Mouse (Mus musculus): ENCODE measurements around the gene Zdhhc16. TPM values are rescaled to one million over a fixed set of nuclear protein-coding genes. Genes with fewer than 3 reads are reported as not detected.

Gene Zdhhc16
- total RNA-seq (2021): 10 to 100 TPM; 67.6 to 72.9 TPM

DNA sequence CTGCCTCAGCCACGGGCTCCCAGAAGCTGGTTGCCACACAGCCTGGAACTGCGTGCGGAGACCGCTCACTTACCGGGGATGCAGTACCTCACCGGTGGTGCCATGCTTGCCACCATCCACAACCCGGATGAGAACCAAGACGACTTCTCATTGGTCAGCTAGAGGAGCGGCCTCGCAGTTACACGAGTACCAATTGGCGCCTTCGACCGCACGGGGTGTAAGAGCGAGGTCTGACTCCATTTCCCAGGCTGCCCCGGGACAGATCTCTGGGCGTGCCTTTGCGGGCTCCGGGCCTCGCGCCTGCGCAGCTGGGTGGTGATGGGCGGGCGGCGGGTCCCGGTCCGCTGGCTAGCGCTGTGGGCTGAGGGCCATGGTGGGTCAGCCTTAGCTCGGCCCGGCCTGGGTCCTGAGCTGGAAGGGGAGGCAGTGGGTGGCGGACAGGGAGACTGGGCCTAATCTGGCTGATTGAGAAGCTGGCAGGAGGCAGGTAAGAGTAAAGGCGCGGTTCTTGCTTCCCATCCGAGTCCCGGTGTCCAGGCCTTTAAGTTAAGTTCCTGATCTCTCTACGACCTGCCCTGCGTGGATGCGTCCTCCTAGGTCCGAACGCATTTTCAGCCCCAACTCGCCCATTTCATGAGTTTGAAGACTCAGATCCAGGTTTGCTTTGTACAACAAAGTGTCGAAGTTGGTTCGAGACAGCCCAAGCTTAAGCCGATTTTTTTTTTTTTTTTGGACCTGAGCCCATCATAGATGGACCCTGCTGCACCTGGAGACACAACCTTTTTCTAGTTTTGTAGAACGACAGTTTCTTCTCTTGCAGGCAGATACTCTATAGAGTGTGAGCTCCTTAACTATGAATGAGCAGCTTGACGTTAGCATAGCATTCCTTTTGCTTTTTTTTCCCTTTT, at the start of gene Zdhhc16, which contains the start of gene Exosc1:
Gene Zdhhc16 (plus strand): TSS at position 302 of the 908 bp plus-strand sequence.
Gene Exosc1 (minus strand): TSS at position 245 of the 908 bp plus-strand sequence.
- peak; percentile 98 for DNase-seq
- intact Hi-C loops (cut with DNase I): no loop called here

DNA sequence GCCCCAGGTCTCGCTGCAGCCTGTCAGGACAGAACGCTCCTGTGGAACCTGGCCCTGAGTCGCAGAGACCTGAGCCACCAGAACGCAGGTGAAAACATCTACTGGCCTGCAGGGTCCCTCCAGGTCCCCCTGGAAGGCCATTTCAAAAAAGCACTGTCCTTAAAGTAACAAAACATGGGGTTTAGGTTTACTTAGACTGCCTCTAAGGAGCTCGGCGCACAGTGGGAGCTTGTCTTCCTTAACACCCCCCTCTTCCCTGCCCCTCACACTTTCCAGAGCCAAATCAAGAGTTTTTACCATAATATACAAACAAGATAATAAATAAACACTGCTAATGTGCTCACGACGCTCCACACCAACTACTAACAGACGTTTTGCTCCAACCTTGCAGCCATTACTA, 49.4 kb upstream of the Zdhhc16 start:
- intact Hi-C loops (cut with DNase I): no loop called here
- DNase-seq: no peak

GRCm38 (mm10) chr19:41888191-41888590, 45.1 kb upstream of the Zdhhc16 start:
- intact Hi-C loops (cut with DNase I): no loop called here
- DNase-seq: no peak

DNA sequence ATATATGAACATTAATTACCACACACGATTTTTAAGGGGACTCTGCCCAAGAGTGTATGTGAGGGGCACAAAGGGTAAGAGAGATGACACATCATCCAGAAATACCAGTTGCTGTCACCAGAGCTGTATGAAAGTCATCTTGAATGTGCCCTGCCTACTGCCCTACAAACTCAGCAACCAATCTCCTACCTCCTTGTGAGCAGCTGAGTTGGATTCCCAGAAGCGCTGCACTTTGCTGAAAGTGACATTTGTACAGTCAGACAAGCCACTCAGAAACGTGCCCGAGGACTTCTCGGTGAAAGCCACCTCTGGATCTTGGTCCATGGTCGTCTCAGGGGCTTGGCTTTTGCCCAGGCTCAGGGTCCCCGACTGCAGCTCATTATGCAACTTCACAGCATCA, 38.3 kb upstream of the Zdhhc16 start:
- intact Hi-C loops (cut with DNase I): no loop called here

DNA sequence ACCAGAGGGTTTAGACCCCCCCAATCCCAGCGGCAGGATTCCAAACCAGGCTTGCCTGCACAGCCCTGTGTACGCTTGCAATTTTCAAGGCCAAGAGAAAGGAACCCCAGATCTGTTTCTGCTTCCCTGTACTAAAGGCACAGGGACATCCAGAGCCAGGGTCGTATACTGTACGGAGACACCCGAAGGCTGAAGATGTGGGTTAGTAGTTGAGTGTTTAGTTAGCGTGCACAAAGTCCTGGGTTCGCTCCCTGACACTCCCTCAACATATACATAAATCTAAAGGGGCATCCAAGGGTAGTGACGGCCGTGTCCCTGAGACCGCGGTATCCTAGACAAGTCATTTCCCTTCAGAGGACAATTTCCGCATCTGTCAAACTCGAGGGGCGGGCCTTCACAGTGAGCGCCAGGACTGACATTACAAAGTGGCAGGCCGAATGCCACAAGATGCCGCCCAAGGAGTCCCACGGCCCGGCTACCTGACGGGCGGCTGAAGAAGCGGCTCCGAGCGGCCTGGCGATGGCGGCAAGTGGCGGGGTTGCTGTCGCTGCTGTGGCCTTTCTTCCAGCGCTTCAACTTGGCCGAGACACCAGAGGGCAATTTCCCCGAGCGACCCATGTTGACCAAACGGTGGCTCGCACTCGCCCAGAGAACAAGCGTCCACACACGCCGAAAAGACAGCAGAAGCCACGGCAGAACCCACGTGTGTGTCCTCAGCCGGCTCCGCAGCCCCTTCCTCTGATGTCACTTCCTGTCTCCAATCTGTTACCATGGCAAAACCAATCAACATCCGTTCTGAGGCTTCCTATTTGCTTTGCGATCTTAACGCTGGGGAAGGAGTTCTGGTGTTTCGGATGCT, 37.6 kb upstream of the Zdhhc16 start, which contains the start of gene Rrp12:
Gene Rrp12 (minus strand): TSS at position 714 of the 859 bp plus-strand sequence.
- intact Hi-C loops (cut with DNase I): no loop called here
- peak; percentile 64 for DNase-seq

More for the DNA sequence above, 38.3 kb upstream of the Zdhhc16 start:
- DNase-seq: no peak

DNA sequence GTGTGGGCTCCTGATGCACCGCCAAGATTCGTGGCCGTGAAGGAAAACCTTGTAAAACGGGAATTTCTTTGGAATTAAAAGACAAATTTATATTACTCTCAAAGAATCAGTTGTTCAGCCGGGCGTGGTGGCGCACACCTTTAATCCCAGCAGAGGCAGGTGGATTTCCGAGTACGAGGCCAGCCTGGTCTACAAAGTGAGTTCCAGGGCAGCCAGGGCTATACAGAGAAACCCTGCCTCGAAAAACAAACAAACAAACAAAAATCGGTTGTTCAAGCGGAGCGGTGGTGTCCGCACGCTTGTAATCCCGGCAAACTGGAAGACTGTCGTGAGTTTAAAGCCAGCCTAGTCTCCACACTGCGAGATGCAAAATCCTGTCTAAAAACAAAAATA, 37.0 kb upstream of the Zdhhc16 start:
- no peak for DNase-seq
- intact Hi-C loops (cut with DNase I): no loop called here

- DNase-seq: peak; percentile 18
- intact Hi-C loops (cut with DNase I): no loop called here
These were observed 34.4 kb upstream of the Zdhhc16 start for GRCm38 (mm10) chr19:41898860-41899259.

DNA sequence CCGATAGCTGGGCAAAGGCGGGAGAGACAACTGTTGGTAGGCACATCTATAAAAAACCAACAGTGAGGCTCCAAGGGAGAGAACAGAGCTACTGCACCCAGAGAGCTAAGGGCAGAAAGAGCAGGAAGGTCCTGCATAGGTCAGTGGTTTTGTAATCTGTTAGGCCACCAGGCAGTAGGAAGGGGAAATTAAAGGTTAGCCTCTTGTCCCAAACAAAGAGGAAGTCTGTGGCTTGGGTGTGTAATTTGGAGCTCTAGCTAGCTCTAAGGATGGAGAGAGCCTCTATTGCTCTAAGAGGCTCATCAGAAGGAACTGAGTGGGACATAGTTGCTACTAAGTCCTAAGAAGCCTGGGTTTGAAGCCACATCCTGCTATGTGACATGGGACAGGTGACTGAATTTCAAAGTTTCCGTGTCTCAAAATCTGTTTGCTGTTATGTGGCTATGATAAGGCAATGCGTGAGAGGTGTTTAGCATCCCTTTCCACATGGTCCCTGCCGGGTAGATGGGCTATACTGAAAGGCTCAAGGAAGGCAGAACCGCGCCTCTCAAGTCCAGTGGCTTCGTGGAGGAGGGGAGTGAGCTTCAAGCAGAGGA, 32.7 kb upstream of the Zdhhc16 start:
- intact Hi-C loops (cut with DNase I): no loop called here
- DNase-seq: no peak

DNA sequence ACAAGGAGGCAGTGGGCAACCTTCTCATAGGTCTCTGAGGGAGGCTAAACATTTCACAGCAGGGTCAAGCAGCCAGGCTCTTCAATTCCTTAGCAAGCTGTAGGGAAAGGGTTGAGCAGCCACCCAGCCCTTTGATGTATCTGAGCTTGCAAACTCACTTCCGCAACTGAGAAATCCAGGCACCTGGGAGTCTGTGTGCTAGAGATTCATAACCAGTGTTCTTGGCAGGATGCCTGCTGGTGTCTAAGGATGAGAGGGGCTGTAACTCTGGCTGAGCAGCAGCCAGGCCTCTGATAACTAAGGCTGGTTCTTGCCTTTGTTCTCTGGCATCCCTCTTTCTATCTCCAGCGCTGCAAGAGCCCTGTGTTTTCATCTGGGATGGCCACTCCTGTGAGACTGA, 31.6 kb upstream of the Zdhhc16 start:
- intact Hi-C loops (cut with DNase I): no loop called here
- DNase-seq: no peak

GRCm38 (mm10) chr19:41902848-41903593, 30.3 kb upstream of the Zdhhc16 start:
- DNase-seq: no peak
- intact Hi-C loops (cut with DNase I): no loop called here

GRCm38 (mm10) chr19:41905246-41905645, 28.0 kb upstream of the Zdhhc16 start:
- no peak for DNase-seq

GRCm38 (mm10) chr19:41906311-41907078, 26.8 kb upstream of the Zdhhc16 start:
- DNase-seq: no peak
- intact Hi-C loops (cut with DNase I): no loop called here

More at GRCm38 (mm10) chr19:41905246-41905645, 28.0 kb upstream of the Zdhhc16 start:
- intact Hi-C loops (cut with DNase I): no loop called here

DNA sequence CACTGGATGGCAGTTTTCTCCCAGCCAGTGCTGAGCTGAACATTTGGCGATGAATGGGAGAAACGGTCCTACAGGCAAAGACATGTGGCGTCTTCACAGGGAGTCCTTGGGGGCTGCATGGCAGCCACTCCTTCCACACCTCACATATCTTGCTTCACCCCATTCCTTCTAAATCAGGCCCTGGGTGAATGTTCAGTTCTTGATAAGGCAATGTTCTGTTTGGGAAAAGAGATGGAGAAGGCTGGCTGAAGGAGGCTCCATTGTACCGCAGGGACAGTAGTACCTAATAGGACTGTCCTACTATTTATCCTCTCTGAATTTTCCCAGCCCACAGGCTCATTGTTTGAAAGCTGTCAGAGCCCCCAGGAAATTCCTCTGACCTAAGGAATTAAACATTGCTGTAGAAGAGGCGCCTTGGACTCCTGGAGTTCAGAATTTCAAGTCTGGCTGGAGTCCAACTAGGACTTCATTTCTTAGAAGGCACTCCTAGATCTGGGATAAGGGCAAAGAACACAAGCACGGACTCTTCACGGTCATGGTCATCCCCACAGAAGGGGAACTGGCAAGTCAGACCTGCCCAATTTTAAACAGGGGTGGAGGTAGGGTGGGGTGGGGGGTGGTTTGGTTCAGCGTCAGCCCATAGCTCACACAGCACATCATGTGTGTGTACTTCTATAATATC, 26.1 kb upstream of the Zdhhc16 start:
- DNase-seq: no peak
- intact Hi-C loops (cut with DNase I): no loop called here

GRCm38 (mm10) chr19:41908736-41909135, 24.5 kb upstream of the Zdhhc16 start:
- no peak for DNase-seq
- intact Hi-C loops (cut with DNase I): no loop called here

GRCm38 (mm10) chr19:41910396-41910795, 22.9 kb upstream of the Zdhhc16 start:
- intact Hi-C loops (cut with DNase I): no loop called here
- DNase-seq: no peak

DNA sequence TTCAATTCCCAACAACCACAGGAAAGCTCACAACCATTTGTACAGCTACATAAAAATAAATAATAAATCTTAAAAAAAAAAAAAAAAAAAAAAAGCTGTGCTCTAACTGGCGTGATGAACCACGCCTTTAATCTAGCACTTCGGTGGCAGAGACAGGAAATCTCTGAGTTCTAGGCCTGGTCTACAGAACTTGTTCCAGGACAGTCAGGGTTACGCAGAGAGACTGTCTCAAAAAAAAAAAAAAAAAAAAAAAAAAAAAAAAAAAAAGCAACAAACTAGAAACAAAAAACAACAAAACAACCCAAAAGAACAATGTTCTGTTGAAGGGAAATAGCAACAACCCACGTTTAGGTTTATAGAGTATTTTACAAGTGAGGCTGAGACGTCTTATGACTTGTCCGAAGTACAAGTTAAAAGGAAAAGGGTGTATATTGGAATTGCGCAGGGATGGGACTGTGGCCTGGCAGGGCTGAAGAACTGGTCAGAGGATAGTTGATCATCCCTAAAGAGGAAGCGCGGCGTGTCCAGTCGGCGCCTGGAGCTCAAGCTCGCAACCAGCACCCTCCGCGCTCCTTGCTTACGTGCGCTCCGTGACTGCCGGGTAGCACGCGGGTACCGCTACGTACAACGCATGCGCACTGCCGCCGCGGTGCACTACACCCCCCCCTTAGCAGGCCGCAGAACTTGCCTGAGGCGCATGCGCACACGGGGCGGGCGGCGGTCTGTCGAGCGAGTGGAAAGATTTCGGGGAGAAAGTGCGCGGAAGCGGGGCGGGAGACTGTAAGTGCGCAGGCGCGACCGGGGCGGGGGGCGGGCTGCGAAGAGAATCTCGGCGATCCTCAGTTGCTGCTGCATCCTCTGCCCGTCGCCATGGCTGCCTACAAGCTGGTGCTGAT, 21.9 kb upstream of the Zdhhc16 start, which contains the start of gene Pgam1:
Gene Pgam1 (plus strand): TSS at position 746 of the 896 bp plus-strand sequence.
- peak; percentile 99 for DNase-seq
- intact Hi-C loops (cut with DNase I): no loop called here

Data from left cerebral cortex, postnatal 4 days (tissue).